Mouse (Mus musculus) megakaryocyte, adult 5-6 weeks (primary cell): ENCODE results near the gene Togaram1. TPM values are rescaled to one million over a fixed set of nuclear protein-coding genes. Genes with fewer than 3 reads are reported as not detected.

Experiments used
- ATAC-seq: 2 replicates; pipeline ENCODE4 v1.8.0; 2016; ENCODE audit warnings: mild to moderate bottlenecking, inconsistent platforms; ENCODE audit not compliant: poor library complexity, severe bottlenecking
- total RNA-seq, 2 experiments: library from RNA; stranded (forward) in 1 of 2; stranded (reverse) in 1 of 2; fragments of 153-499, 151-499 nt in 1 of 2; fragments of 221-1000, 200-1000 nt in 1 of 2; gene quantifications; 2 replicates each; pipeline versions ENCODE4 v1.2.3 to v1.2.4; 2015 to 2017

Gene Togaram1
- total RNA-seq, 2 experiments from 2014 or later = 18.7 to 24.0 TPM

DNA sequence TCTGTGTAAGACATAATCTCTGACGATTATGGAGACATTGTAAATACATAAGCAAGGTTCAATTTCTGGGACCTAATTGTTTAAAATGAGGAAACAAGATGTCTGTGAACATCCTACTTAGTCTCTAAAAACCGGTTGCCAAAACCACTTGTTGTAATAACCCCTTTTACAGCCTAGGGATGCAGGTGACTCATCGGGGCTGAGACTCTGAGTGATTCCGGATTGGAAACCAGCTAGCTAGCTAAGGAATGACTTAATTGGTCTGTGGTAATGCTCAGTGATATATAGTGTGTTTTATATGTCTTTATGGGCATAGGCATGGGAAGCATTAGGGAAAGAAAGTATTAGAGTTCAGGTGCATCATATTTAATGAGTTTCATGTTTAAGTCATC is 71.9 kb downstream of the Togaram1 start:
- ATAC-seq = peak; percentile 66

DNA sequence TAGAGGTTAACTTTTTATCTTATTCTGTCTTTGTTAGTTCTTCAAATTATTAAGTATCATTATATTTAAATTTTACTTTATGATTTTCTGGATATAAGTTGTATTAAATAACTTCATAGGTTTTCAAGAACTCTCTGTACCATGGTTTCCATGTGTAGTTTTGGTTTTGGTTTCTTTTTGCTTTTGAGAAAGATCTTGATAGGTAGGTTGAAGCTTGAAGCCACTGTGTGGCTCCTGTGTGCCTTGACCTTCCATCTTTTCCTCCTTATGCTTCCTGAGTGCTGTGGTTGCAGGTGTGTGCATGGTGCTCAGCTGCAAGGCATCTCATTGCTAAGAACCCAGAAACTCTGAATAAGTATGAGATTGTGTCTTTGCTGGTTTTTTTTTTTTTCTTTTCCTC is 83.2 kb downstream of the Togaram1 start:
- ATAC-seq = no peak

DNA sequence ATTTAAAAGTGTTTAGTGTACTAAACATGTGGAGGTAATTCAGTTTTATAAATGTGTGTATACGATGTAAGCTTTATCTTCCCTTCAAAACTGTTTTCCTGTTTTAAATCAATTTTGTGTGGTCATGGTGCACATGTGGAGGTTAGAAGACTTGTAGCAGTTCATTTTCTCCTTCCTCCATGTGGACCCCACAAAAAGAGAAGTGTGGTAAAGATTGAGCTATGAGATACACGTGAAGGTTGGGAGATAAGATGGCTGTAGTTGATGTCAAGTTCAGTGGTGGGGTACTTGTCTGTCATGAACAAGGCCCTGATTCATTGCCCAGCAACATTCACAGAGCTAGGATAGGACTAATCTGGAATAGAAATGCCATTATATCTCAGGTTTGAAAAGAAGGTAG is 92.6 kb downstream of the Togaram1 start:
- no peak for ATAC-seq

DNA sequence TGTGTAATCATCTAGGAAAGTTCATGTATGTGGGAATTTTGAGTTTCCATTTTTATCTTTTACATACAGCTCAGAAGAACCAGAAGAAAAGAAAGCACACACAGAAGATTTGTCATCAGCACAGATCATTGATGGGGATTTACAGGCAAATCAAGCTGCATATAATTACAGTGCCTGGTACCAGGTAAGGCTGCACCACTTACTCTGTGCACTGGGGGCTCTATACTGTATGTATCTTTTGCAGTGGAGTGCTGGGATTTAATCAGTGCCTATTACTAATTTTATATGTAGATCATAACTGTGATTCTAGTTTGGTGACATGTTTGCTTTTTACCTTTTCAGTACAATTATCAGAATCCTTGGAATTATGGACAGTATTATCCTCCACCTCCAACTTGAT is 95.5 kb downstream of the Togaram1 start:
- ATAC-seq = no peak

DNA sequence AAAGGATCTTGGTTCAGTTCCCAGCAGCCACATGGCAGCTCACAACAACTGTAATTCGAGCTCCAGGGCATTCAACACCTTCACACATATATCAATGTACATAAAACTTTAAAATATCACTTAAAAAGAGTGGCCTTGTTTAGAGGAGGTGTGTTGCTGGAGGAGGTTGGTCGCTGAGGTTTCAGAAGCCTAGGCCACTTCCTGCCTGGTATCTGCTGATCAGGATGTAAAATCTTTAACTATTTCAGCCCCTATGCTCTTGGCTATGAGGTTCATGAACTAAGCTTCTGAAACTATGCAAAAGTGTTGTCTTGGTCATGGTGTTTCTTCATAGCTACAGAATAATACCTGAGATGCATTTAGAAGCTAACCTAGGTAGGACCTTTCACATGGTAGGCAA is 99.6 kb downstream of the Togaram1 start:
- ATAC-seq = peak; percentile 96

DNA sequence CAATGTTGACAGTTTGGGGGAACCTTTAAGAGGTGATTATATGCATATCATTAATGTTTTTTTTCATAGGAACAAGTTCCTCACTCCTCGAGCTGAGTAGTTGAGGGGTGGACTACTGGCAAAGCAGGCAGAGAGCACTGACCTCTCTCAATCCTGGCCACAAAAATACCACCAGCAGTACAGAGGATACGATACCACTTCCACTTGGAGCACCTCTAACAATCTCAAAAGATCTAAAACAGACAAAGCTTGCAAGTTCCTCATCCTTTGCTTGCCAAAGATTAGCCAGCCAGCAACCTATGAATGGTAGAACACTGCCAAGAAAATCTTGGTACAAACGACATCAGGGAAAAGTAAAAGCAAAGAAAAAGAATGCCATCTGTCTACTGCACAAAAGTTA is 100.6 kb downstream of the Togaram1 start:
- no peak for ATAC-seq

DNA sequence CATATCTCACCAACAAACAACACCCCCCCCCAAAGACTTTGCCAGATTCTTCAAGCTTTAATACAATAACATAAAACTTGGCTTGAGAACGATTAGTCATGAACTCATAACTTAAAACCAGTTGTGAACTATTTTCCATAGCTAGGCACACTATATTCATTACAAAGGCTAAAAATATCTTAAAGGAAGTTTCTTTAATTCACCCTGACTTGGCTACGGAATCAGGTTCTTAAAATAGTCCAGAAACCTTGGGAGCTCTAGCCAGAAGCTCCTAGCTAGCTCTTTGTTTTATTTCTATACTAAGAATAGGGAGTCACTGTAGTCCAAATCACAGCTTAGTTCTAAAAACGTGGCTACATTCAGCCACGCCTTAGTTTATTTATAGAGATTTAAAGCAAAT is 102.8 kb downstream of the Togaram1 start:
- no peak for ATAC-seq

Other genes with a start within 250 kb of the Togaram1 start
- gene Gm527, start 47.9 kb upstream of the Togaram1 start, total RNA-seq (2015) = 1.7 and 3.1 TPM in 2 replicates
- 0.69 and 1.9 TPM in 2 replicates for gene Gm527, start 47.9 kb upstream of the Togaram1 start, total RNA-seq (2017)
- 16.5 and 19.8 TPM in 2 replicates for gene Klhl28, start 270 bp upstream of the Togaram1 start, total RNA-seq (2015)
- gene Klhl28, start 270 bp upstream of the Togaram1 start, total RNA-seq (2017) = 14.5 and 17.5 TPM in 2 replicates
- 29.9 and 38.7 TPM in 2 replicates for gene Prpf39, start 70.5 kb downstream of the Togaram1 start, total RNA-seq (2015)
- 39.2 and 41.0 TPM in 2 replicates for gene Prpf39, start 70.5 kb downstream of the Togaram1 start, total RNA-seq (2017)
- gene Fkbp3, start 108.2 kb downstream of the Togaram1 start, total RNA-seq (2015) = 111 and 122 TPM in 2 replicates
- gene Fkbp3, start 108.2 kb downstream of the Togaram1 start, total RNA-seq (2017) = 101 and 117 TPM in 2 replicates
- gene Fancm, start 109.8 kb downstream of the Togaram1 start, total RNA-seq (2015) = 13.0 and 18.7 TPM in 2 replicates
- gene Fancm, start 109.8 kb downstream of the Togaram1 start, total RNA-seq (2017) = 20.7 and 24.6 TPM in 2 replicates
- 69.1 and 72.2 TPM in 2 replicates for gene Mis18bp1, start 206.8 kb downstream of the Togaram1 start, total RNA-seq (2015)
- gene Mis18bp1, start 206.8 kb downstream of the Togaram1 start, total RNA-seq (2017) = 63.1 and 69.6 TPM in 2 replicates